Mouse (Mus musculus): ENCODE measurements around the gene 1700123K08Rik. TPM values are rescaled to one million over a fixed set of nuclear protein-coding genes. Genes with fewer than 3 reads are reported as not detected.

Gene 1700123K08Rik
- not detected for total RNA-seq (2023)

DNA sequence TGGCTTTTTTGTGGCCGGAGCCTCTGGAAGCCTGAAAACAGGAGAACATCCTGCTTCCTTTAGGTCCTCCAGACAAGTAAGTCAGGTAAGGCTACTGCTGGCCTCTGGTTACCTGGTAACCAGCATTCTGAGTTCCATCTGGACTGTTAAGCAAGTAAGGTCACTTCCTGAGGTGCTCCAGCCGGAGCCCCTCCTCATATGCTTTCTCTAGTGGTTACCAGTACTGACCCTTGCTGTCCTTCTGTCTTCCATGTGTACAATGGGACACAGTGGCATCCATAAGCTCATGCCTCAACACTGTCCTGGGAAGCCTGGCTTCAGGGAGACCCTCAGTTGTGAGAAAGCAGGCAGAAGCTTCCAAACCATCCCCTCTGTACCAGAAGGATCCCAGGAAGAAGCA, at the start of gene 1700123K08Rik:
Gene 1700123K08Rik (minus strand): TSS at position 101 of the 400 bp plus-strand sequence.

Other genes starting within 250 kb of the 1700123K08Rik start
- gene Pvrig, start 222.8 kb downstream of the 1700123K08Rik start, total RNA-seq (2023) = 1 to 10 TPM; 1.2 to 1.7 TPM
- gene Zfp157, start 123.2 kb downstream of the 1700123K08Rik start, total RNA-seq (2023) = 1 to 10 TPM; 5.3 to 6.3 TPM
- 10 to 100 TPM; 14.2 to 15.1 TPM for gene Zfp68, start 55.0 kb upstream of the 1700123K08Rik start, total RNA-seq (2023)
- 1 to 10 TPM; 1.8 to 2.1 TPM for gene A430033K04Rik, start 58.1 kb upstream of the 1700123K08Rik start, total RNA-seq (2023)
- gene Fam20c, start 189.8 kb upstream of the 1700123K08Rik start, total RNA-seq (2023) = 1 to 10 TPM; 6.3 to 6.9 TPM